Mouse (Mus musculus) spleen, adult 2 months (tissue): ENCODE measurements around the gene Sdc4.

ENCODE experiments used
- CTCF ChIP-seq: fragments of 200-500 bp; IDR thresholded peaks from 2 replicates; pipeline ENCODE4 v1.5.1; 2011; ENCODE audit warnings: mild to moderate bottlenecking, inconsistent platforms; ENCODE audit not compliant: insufficient read depth, insufficient read length, insufficient replicate concordance; ENCODE audit errors: extremely low read depth
- POLR2A ChIP-seq: fragments of 200-500 bp; IDR thresholded peaks from 2 replicates; pipeline ENCODE4 v1.6.1; 2011; ENCODE audit warnings: low read depth, low read length, inconsistent platforms

DNA sequence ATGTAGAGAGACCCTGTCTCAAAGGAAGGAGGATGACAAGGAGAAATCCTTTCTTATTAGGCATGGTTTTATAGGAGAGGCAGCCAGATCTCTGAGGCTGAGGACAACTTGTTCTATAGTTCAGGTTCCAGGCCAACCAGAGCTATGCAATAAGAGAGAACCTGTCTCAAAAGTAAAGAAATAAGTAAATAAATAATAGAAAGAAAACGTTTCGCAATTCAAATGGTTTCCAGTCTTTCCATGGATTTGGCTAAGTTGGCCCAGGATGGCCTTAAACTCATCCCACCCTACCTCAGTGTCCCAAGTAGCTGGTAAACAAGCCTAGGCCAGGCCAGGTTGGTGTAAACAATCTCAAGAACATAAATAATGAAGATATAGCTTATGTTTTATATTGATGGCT lies 1.0 kb upstream of the Sdc4 start:
- TF ChIP-seq CTCF = no peak
- TF ChIP-seq POLR2A = no peak
